Mouse (Mus musculus) heart, embryonic 16.5 days (tissue): ENCODE results near the gene Kcna5. TPM values are rescaled to one million over a fixed set of nuclear protein-coding genes. Genes with fewer than 3 reads are reported as not detected.

Experiments used
- ATAC-seq: fragments of 200-750 bp; cut with Nextera tagmentation; replicated peaks from 2 replicates; pipeline ENCODE4 v1.8.0; 2017; ENCODE audit warnings: moderate number of reproducible peaks; ENCODE audit not compliant: insufficient read depth, low FRiP score; ENCODE audit errors: extremely low read depth
- H3K27ac ChIP-seq: fragments of 300-500 bp; sonication (generic); 2 replicates; pipeline ENCODE4 v1.5.1; 2014; ENCODE audit warnings: mild to moderate bottlenecking, low read length, control low read depth, moderate library complexity
- H3K27me3 ChIP-seq: fragments of 300-500 bp; sonication (generic); 2 replicates; pipeline ENCODE4 v1.6.1; 2014; ENCODE audit warnings: low read length, mixed read lengths; ENCODE audit not compliant: control insufficient read depth, insufficient read depth
- H3K36me3 ChIP-seq: fragments of 300-500 bp; sonication (generic); 2 replicates; pipeline ENCODE4 v1.6.1; 2014; ENCODE audit not compliant: control insufficient read depth, insufficient read depth
- H3K4me1 ChIP-seq: fragments of 300-500 bp; sonication (generic); 2 replicates; pipeline ENCODE4 v1.6.1; 2014; ENCODE audit warnings: low read length, mixed read lengths; ENCODE audit not compliant: control insufficient read depth, insufficient read depth
- H3K4me2 ChIP-seq: fragments of 300-500 bp; sonication (generic); 2 replicates; pipeline ENCODE4 v1.6.1; 2014; ENCODE audit warnings: low read depth, mild to moderate bottlenecking, control low read depth, low read length
- H3K4me3 ChIP-seq: fragments of 300-500 bp; sonication (generic); 2 replicates; pipeline ENCODE4 v1.5.1; 2014; ENCODE audit warnings: mild to moderate bottlenecking, control low read depth, low read length
- H3K9ac ChIP-seq: fragments of 300-500 bp; sonication (generic); 2 replicates; pipeline ENCODE4 v1.6.1; 2014; ENCODE audit warnings: low read length, control low read depth
- H3K9me3 ChIP-seq: fragments of 300-500 bp; sonication (generic); replicated peaks from 2 replicates; pipeline ENCODE4 v1.6.1; 2016; ENCODE audit warnings: low read length; ENCODE audit not compliant: control insufficient read depth
- WGBS: fragments of 180-500 bp; shearing (Covaris S2); extraction: QIAGEN DNeasy Blood & Tissue Kit; methylation state at CpG from one replicate; pipeline ENCODE4 v1.1.7; 2014; 5-methylcytosine and 5-hydroxymethylcytosine counted together
- polyA plus RNA-seq: library from polyadenylated mRNA; unstranded; fragments of >200 nt; fragmentation: Nextera tagmentation; extraction: Ambion mirVana; gene quantifications from 2 replicates; pipeline ENCODE4 v1.2.1, GENCODE M21; 2015

The Kcna5 gene
- 9.1 and 10.3 TPM in 2 replicates for polyA plus RNA-seq

- Histone ChIP-seq H3K36me3 (no peaks in the 10 kb centered on the region), H3K27ac (peak within 1 kb of the TSS; percentile 46), H3K27me3 (peaks cover 8% of the 10 kb centered on the region; the same call in 1 of the 2 replicates), H3K9ac (peak within 1 kb of the TSS; percentile 55), H3K4me2 (peak within 1 kb of the TSS; percentile 49), H3K9me3 (no peaks in the 10 kb centered on the region), H3K4me3 (peak within 1 kb of the TSS; percentile 43), H3K4me1 (peaks cover 9% of the 10 kb centered on the region; the same call in 1 of the 2 replicates)
- peak; percentile 77 for ATAC-seq
- WGBS: 2% methylated on average over 15 of the region's 15 CpGs
Observed at GRCm38 (mm10) chr6:126535208-126535910, at the start of gene Kcna5. TSS of gene Kcna5 (minus strand) at chr6:126535412.

- WGBS: 61% methylated on average over 7 of the region's 7 CpGs
- Histone ChIP-seq H3K27me3 (no peaks in the 10 kb centered on the region), H3K9me3 (no peaks in the 10 kb centered on the region), H3K4me1 (no peaks in the 10 kb centered on the region), H3K36me3 (no peaks in the 10 kb centered on the region), H3K27ac (no peak overlapping the region), H3K4me3 (no peak overlapping the region), H3K4me2 (no peak overlapping the region), H3K9ac (no peak overlapping the region)
- ATAC-seq: no peak
Observed at GRCm38 (mm10) chr6:126583075-126583474, 47.9 kb upstream of the Kcna5 start.

- H3K36me3 ChIP-seq: no peaks in the 10 kb centered on the region
- ATAC-seq: no peak
- H3K4me2 ChIP-seq: no peak overlapping the region
- H3K27me3 ChIP-seq: no peaks in the 10 kb centered on the region
- H3K4me1 ChIP-seq: no peaks in the 10 kb centered on the region
- 71% methylated on average over 8 of the region's 8 CpGs for WGBS
- H3K9ac ChIP-seq: no peak overlapping the region
- no peak overlapping the region for H3K27ac ChIP-seq
- H3K4me3 ChIP-seq: no peak overlapping the region
- H3K9me3 ChIP-seq: no peaks in the 10 kb centered on the region
Observed at GRCm38 (mm10) chr6:126581632-126582031, 46.4 kb upstream of the Kcna5 start.

- Histone ChIP-seq H3K9me3 (no peaks in the 10 kb centered on the region), H3K9ac (no peak overlapping the region), H3K36me3 (no peaks in the 10 kb centered on the region), H3K27ac (no peak overlapping the region), H3K4me3 (no peak overlapping the region), H3K4me1 (no peaks in the 10 kb centered on the region), H3K4me2 (no peak overlapping the region), H3K27me3 (no peaks in the 10 kb centered on the region)
- no peak for ATAC-seq
- WGBS: 75% methylated on average over 3 of the region's 3 CpGs
Observed at GRCm38 (mm10) chr6:126580571-126580970, 45.4 kb upstream of the Kcna5 start.

GRCm38 (mm10) chr6:126577415-126577814 lies 42.2 kb upstream of the Kcna5 start:
- H3K27me3 ChIP-seq: no peaks in the 10 kb centered on the region
- H3K27ac ChIP-seq: no peak overlapping the region
- no peak overlapping the region for H3K4me3 ChIP-seq
- no peaks in the 10 kb centered on the region for H3K4me1 ChIP-seq
- H3K36me3 ChIP-seq: no peaks in the 10 kb centered on the region
- H3K9me3 ChIP-seq: no peaks in the 10 kb centered on the region
- ATAC-seq: no peak
- no peak overlapping the region for H3K4me2 ChIP-seq
- no peak overlapping the region for H3K9ac ChIP-seq
- 69% methylated on average over 3 of the region's 3 CpGs for WGBS

- Histone ChIP-seq H3K4me3 (no peak overlapping the region), H3K4me2 (no peak overlapping the region), H3K4me1 (no peaks in the 10 kb centered on the region), H3K27me3 (no peaks in the 10 kb centered on the region), H3K27ac (no peak overlapping the region), H3K9me3 (no peaks in the 10 kb centered on the region), H3K9ac (no peak overlapping the region), H3K36me3 (no peaks in the 10 kb centered on the region)
- 65% methylated on average over 1 of the region's 1 CpGs for WGBS
- no peak for ATAC-seq
Observed at GRCm38 (mm10) chr6:126576566-126576965, 41.4 kb upstream of the Kcna5 start.

- Histone ChIP-seq H3K4me3 (no peak overlapping the region), H3K36me3 (no peaks in the 10 kb centered on the region), H3K9ac (no peak overlapping the region), H3K4me1 (no peaks in the 10 kb centered on the region), H3K9me3 (no peaks in the 10 kb centered on the region), H3K4me2 (no peak overlapping the region), H3K27me3 (no peaks in the 10 kb centered on the region), H3K27ac (no peak overlapping the region)
- WGBS: 75% methylated on average over 7 of the region's 7 CpGs
- no peak for ATAC-seq
Observed at GRCm38 (mm10) chr6:126574778-126575177, 39.6 kb upstream of the Kcna5 start.

- no peak overlapping the region for H3K9ac ChIP-seq
- WGBS: 84% methylated on average over 5 of the region's 5 CpGs
- H3K4me2 ChIP-seq: no peak overlapping the region
- no peaks in the 10 kb centered on the region for H3K9me3 ChIP-seq
- H3K4me1 ChIP-seq: no peaks in the 10 kb centered on the region
- H3K36me3 ChIP-seq: no peaks in the 10 kb centered on the region
- H3K4me3 ChIP-seq: no peak overlapping the region
- no peak overlapping the region for H3K27ac ChIP-seq
- no peak for ATAC-seq
- H3K27me3 ChIP-seq: no peaks in the 10 kb centered on the region
Observed at GRCm38 (mm10) chr6:126573021-126573420, 37.8 kb upstream of the Kcna5 start.

GRCm38 (mm10) chr6:126569809-126570208 lies 34.6 kb upstream of the Kcna5 start:
- Histone ChIP-seq H3K4me2 (no peak overlapping the region), H3K36me3 (no peaks in the 10 kb centered on the region), H3K9ac (no peak overlapping the region), H3K4me1 (no peaks in the 10 kb centered on the region), H3K4me3 (no peak overlapping the region), H3K9me3 (no peaks in the 10 kb centered on the region), H3K27ac (no peak overlapping the region), H3K27me3 (no peaks in the 10 kb centered on the region)
- no peak for ATAC-seq
- WGBS: 37% methylated on average over 7 of the region's 7 CpGs
